12 mouse cellular contexts compared by ENCODE assay signal in the genomic region with DNA sequence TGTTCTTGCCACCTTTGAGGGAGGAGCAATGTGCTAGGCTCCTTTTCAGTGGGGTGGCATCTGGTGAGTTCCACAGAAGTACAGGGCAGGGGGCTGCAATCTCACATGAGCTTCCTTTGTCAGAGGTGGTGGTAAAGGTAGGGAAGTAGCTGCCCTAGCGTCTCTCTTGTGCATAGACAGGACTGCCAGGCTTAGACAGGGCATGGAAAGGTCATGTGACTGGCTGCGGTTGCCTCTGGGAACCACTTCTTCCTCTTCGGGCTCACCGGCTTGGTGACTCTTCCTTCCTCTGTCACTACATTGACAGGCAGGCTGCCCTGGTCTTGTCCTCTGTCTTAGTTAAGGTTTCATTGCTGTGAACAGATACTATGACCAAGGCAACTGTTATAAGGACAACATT.
DNase-seq lines count a peak whose midpoint lies in the region; ATAC-seq and TF ChIP-seq lines count a peak whose summit lies in the region.
"Had no signal": no experiment of that assay in that cellular context is flagged by ENCODE, and none has a peak within 500 bp of the region (broad histone marks: within the 10 kb centered on the region; RNA-seq: fewer than 3 reads in every experiment).

No protein-coding gene starts in this region.

- no peaks in the 10 kb centered on the region for H3K27me3 ChIP-seq in thymus, adult 2 months (ENCODE audit: control insufficient read depth, insufficient read depth, low read length)
- no peaks in the 10 kb centered on the region for H3K27me3 ChIP-seq in forebrain, embryonic 15.5 days
- H3K27me3 ChIP-seq: embryonic facial prominence, embryonic 12.5 days; hindbrain, embryonic 15.5 days; neural tube, embryonic 13.5 days had no signal

- ATAC-seq in megakaryocyte progenitor cell, adult 5-6 weeks (replicated peaks; ENCODE audit: poor library complexity), result peak; percentile 94
- no peak for ATAC-seq in forebrain, embryonic 15.5 days (replicated peaks)

- intact Hi-C loops in left cerebral cortex, postnatal 14 days (cut with DNase I), result no loop called here

- no peak overlapping the region for H3K4me3 ChIP-seq in thymus, adult 2 months (ENCODE audit: control insufficient read depth, insufficient read depth, low read length)
- H3K4me3 ChIP-seq in forebrain, embryonic 15.5 days, result no peak overlapping the region
- H3K4me3 ChIP-seq: embryonic facial prominence, embryonic 12.5 days; hindbrain, embryonic 15.5 days; neural tube, embryonic 13.5 days had no signal

- 0 out of 2 replicates have a peak, but pooled peaks have one; percentile 22 for TF ChIP-seq POLR2A in thymus, adult 2 months (IDR thresholded peaks at IDR 0.05; ENCODE audit: control insufficient read depth, extremely low read depth, insufficient read depth, low read length, poor library complexity)

- DNase-seq in adrenal gland, postnatal 14 days, result peak; percentile 31
- DNase-seq in adrenal gland, adult (ENCODE audit: inconsistent age in 2 of 2, low spot score in 1 of 2), result no peak
- peak; percentile 44 for DNase-seq in liver
- peak; percentile 85 for DNase-seq in thymus, adult 2 months
- no peak for DNase-seq in left cerebral cortex, postnatal 14 days (ENCODE audit: low spot score in 2 of 2)
- no peak for DNase-seq in right cerebral cortex, postnatal 36 days (ENCODE audit: low spot score in 2 of 2)
- DNase-seq: gastrocnemius, postnatal 14 days had no signal

- no peak overlapping the region for H3K9ac ChIP-seq in forebrain, embryonic 15.5 days (replicated peaks)
- H3K9ac ChIP-seq: embryonic facial prominence, embryonic 12.5 days; hindbrain, embryonic 15.5 days; neural tube, embryonic 13.5 days had no signal

- H3K9me3 ChIP-seq in forebrain, embryonic 15.5 days, result no peaks in the 10 kb centered on the region
- H3K9me3 ChIP-seq: embryonic facial prominence, embryonic 12.5 days; hindbrain, embryonic 15.5 days; neural tube, embryonic 13.5 days had no signal

- 10% methylated on average over 4 of the region's 4 CpGs for WGBS in thymus, adult 2 months
- 94% methylated on average over 4 of the region's 4 CpGs for WGBS in forebrain, embryonic 15.5 days

- no peaks in the 10 kb centered on the region for H3K36me3 ChIP-seq in thymus, adult 2 months (ENCODE audit: control insufficient read depth, insufficient read depth, low read length)
- peaks cover 56% of the 10 kb centered on the region for H3K36me3 ChIP-seq in forebrain, embryonic 15.5 days

- H3K4me2 ChIP-seq in forebrain, embryonic 15.5 days (replicated peaks), result no peak overlapping the region
- H3K4me2 ChIP-seq: embryonic facial prominence, embryonic 12.5 days; hindbrain, embryonic 15.5 days; neural tube, embryonic 13.5 days had no signal

- TF ChIP-seq CTCF in thymus, adult 2 months (IDR thresholded peaks at IDR 0.05; ENCODE audit: borderline replicate concordance, control insufficient read depth, extremely low read depth, insufficient read depth, low read length, poor library complexity), result peak; percentile 35; the same call in 1 of the 2 replicates

- peaks cover 17% of the 10 kb centered on the region for H3K4me1 ChIP-seq in thymus, adult 2 months (replicated peaks; ENCODE audit: control insufficient read depth, insufficient read depth, low read length)
- 0 out of 2 replicates have a peak, but pooled peaks cover 4% of the 10 kb centered on the region for H3K4me1 ChIP-seq in forebrain, embryonic 15.5 days
- H3K4me1 ChIP-seq: embryonic facial prominence, embryonic 12.5 days; neural tube, embryonic 13.5 days had no signal

- H3K27ac ChIP-seq in thymus, adult 2 months (ENCODE audit: control insufficient read depth, insufficient read depth, low read length), result no peak overlapping the region
- no peak overlapping the region for H3K27ac ChIP-seq in forebrain, embryonic 15.5 days (replicated peaks)
- H3K27ac ChIP-seq: embryonic facial prominence, embryonic 12.5 days; hindbrain, embryonic 15.5 days; neural tube, embryonic 13.5 days had no signal

Comparison
In these comparisons a context has a peak if more than half of its experiments do, and no peak if none do; other contexts are left out.
1. DNase-seq: peak in adrenal gland, postnatal 14 days (single experiment), liver (single experiment) and thymus, adult 2 months (single experiment); none in adrenal gland, adult (0 of 2), left cerebral cortex, postnatal 14 days (0 of 2) and right cerebral cortex, postnatal 36 days (0 of 2).